Comparison of ENCODE assay signal across 8 mouse cellular contexts in genomic region chr3:104817481-104817990, GRCm38 (mm10). TPM values are rescaled to one million over a fixed set of nuclear protein-coding genes. Genes with fewer than 3 reads are reported as not detected.
DNase-seq lines count a peak whose midpoint lies in the region; ATAC-seq lines count a peak whose summit lies in the region.

No protein-coding gene starts in this region.

- peak; percentile 76 for ATAC-seq in erythroblast, adult 5-6 weeks (replicated peaks; ENCODE audit: low FRiP score, poor library complexity, severe bottlenecking)
- peak; percentile 55 for ATAC-seq in heart, embryonic 14.5 days (ENCODE audit: insufficient number of reproducible peaks, insufficient read depth, low FRiP score, low read depth)
- peak; percentile 85 for ATAC-seq in neural tube, embryonic 13.5 days (ENCODE audit: low read depth)

- DNase-seq in A20 (ENCODE audit: low read depth, low spot score) = peak; percentile 62
- peak; percentile 81 for DNase-seq in adrenal gland, postnatal 14 days
- DNase-seq in kidney, postnatal 10 days = peak; percentile 82
- peak; percentile 46 to 55 for DNase-seq in lung, adult 18-20 months
- DNase-seq in testis, postnatal 10 days (ENCODE audit: low spot score) = peak; percentile 85

- peak overlapping the region; percentile 78 for H3K4me2 ChIP-seq in heart, embryonic 14.5 days (ENCODE audit: low read length)
- H3K4me2 ChIP-seq in neural tube, embryonic 13.5 days = peak overlapping the region; percentile 98

- peaks cover 5 to 40% of the 10 kb centered on the region in 2 experiments for H3K4me1 ChIP-seq in heart, embryonic 14.5 days (ENCODE audit: control insufficient read depth in 2 of 2, insufficient read depth in 2 of 2, low read length in 2 of 2)
- H3K4me1 ChIP-seq in neural tube, embryonic 13.5 days (replicated peaks) = peaks cover 15% of the 10 kb centered on the region

- peak overlapping the region; percentile 87 to 96 for H3K27ac ChIP-seq in heart, embryonic 14.5 days (replicated peaks in 1 of 2; ENCODE audit: control insufficient read depth in 1 of 2, insufficient read depth in 1 of 2, low read depth in 2 of 2, low read length in 2 of 2)
- peak overlapping the region; percentile 73 for H3K27ac ChIP-seq in neural tube, embryonic 13.5 days (replicated peaks)

- H3K27me3 ChIP-seq in heart, embryonic 14.5 days (ENCODE audit: control insufficient read depth, insufficient read depth, low read length) = no peaks in the 10 kb centered on the region
- H3K27me3 ChIP-seq in neural tube, embryonic 13.5 days = no peaks in the 10 kb centered on the region

- peak overlapping the region; percentile 97 for H3K9ac ChIP-seq in heart, embryonic 14.5 days (ENCODE audit: low read length)
- H3K9ac ChIP-seq in neural tube, embryonic 13.5 days = peak overlapping the region; percentile 83

- WGBS in heart, embryonic 14.5 days = under 1% methylated on average over 45 of the region's 46 CpGs
- WGBS in neural tube, embryonic 13.5 days = 1% methylated on average over 46 of the region's 46 CpGs

- H3K4me3 ChIP-seq in heart, embryonic 14.5 days (ENCODE audit: control insufficient read depth in 1 of 2, insufficient read depth in 1 of 2, low read depth in 1 of 2, low read length in 2 of 2) = peak overlapping the region; percentile 68 to 94
- peak overlapping the region; percentile 73 for H3K4me3 ChIP-seq in neural tube, embryonic 13.5 days

- H3K9me3 ChIP-seq in heart, embryonic 14.5 days (ENCODE audit: control insufficient read depth, low read length) = no peaks in the 10 kb centered on the region
- no peaks in the 10 kb centered on the region for H3K9me3 ChIP-seq in neural tube, embryonic 13.5 days

- H3K36me3 ChIP-seq in heart, embryonic 14.5 days (ENCODE audit: control insufficient read depth, insufficient read depth, low read length) = peaks cover 13% of the 10 kb centered on the region
- peaks cover 19% of the 10 kb centered on the region for H3K36me3 ChIP-seq in neural tube, embryonic 13.5 days

RNA-seq across cellular contexts. Expression of gene Mov10, which starts 0.8 kb away (rescaled TPM):
- 17.8 and 18.4 TPM in 2 replicates for total RNA-seq in adrenal gland, postnatal 14 days (2021)
- 1.7 and 5.4 TPM in 2 replicates for total RNA-seq in erythroblast, adult 5-6 weeks (2015; ENCODE audit: low replicate concordance)
- total RNA-seq in erythroblast, adult 5-6 weeks (2017; ENCODE audit: low replicate concordance) = 2.4 TPM in 1 of 2 replicates, not detected in the other
- 20.9 and 22.1 TPM in 2 replicates for polyA plus RNA-seq in heart, embryonic 14.5 days (2014; fragmentation: Nextera tagmentation; extraction: Ambion mirVana)
- polyA plus RNA-seq in neural tube, embryonic 13.5 days (2015; fragmentation: Nextera tagmentation; extraction: Ambion mirVana) = 13.4 and 13.8 TPM in 2 replicates

RNA-seq across cellular contexts. Expression of gene Rhoc, which starts 29.4 kb away (rescaled TPM):
- total RNA-seq in adrenal gland, postnatal 14 days (2021) = 136 and 141 TPM in 2 replicates
- not detected in 2 replicates for total RNA-seq in erythroblast, adult 5-6 weeks (2015; ENCODE audit: low replicate concordance)
- 1.3 and 2.4 TPM in 2 replicates for total RNA-seq in erythroblast, adult 5-6 weeks (2017; ENCODE audit: low replicate concordance)
- polyA plus RNA-seq in heart, embryonic 14.5 days (2014; fragmentation: Nextera tagmentation; extraction: Ambion mirVana) = 178 and 202 TPM in 2 replicates
- 82.9 and 83.0 TPM in 2 replicates for polyA plus RNA-seq in neural tube, embryonic 13.5 days (2015; fragmentation: Nextera tagmentation; extraction: Ambion mirVana)

RNA-seq across cellular contexts. Expression of gene Fam19a3, which starts 35.9 kb away (rescaled TPM):
- 0.90 and 1.9 TPM in 2 replicates for total RNA-seq in adrenal gland, postnatal 14 days (2021)
- total RNA-seq in erythroblast, adult 5-6 weeks (2015; ENCODE audit: low replicate concordance) = not detected in 2 replicates
- not detected in 2 replicates for total RNA-seq in erythroblast, adult 5-6 weeks (2017; ENCODE audit: low replicate concordance)
- polyA plus RNA-seq in heart, embryonic 14.5 days (2014; fragmentation: Nextera tagmentation; extraction: Ambion mirVana) = 1.0 and 1.9 TPM in 2 replicates
- polyA plus RNA-seq in neural tube, embryonic 13.5 days (2015; fragmentation: Nextera tagmentation; extraction: Ambion mirVana) = not detected in 2 replicates

RNA-seq across cellular contexts. Expression of gene Ppm1j, which starts 36.7 kb away (rescaled TPM):
- 5.7 and 10.0 TPM in 2 replicates for total RNA-seq in adrenal gland, postnatal 14 days (2021)
- total RNA-seq in erythroblast, adult 5-6 weeks (2015; ENCODE audit: low replicate concordance) = not detected in 2 replicates
- not detected in 2 replicates for total RNA-seq in erythroblast, adult 5-6 weeks (2017; ENCODE audit: low replicate concordance)
- 33.0 and 33.2 TPM in 2 replicates for polyA plus RNA-seq in heart, embryonic 14.5 days (2014; fragmentation: Nextera tagmentation; extraction: Ambion mirVana)
- 1.5 and 1.9 TPM in 2 replicates for polyA plus RNA-seq in neural tube, embryonic 13.5 days (2015; fragmentation: Nextera tagmentation; extraction: Ambion mirVana)

RNA-seq across cellular contexts. Expression of gene St7l, which starts 46.3 kb away (rescaled TPM):
- total RNA-seq in adrenal gland, postnatal 14 days (2021) = 38.6 and 42.0 TPM in 2 replicates
- total RNA-seq in erythroblast, adult 5-6 weeks (2015; ENCODE audit: low replicate concordance) = 6.1 and 21.1 TPM in 2 replicates
- total RNA-seq in erythroblast, adult 5-6 weeks (2017; ENCODE audit: low replicate concordance) = 7.2 and 16.6 TPM in 2 replicates
- polyA plus RNA-seq in heart, embryonic 14.5 days (2014; fragmentation: Nextera tagmentation; extraction: Ambion mirVana) = 24.1 and 28.6 TPM in 2 replicates
- polyA plus RNA-seq in neural tube, embryonic 13.5 days (2015; fragmentation: Nextera tagmentation; extraction: Ambion mirVana) = 40.4 and 47.0 TPM in 2 replicates

Comparison
In these comparisons a context has a peak if more than half of its experiments do, and no peak if none do; other contexts are left out.
1. Peak in every context shown above with its lines: DNase-seq, ATAC-seq, H3K4me3 ChIP-seq and H3K27ac ChIP-seq.
2. RNA of gene Rhoc, which starts 29.4 kb away (total RNA-seq): 136 to 141 TPM in adrenal gland, postnatal 14 days; 1.3 to 2.4 TPM in erythroblast, adult 5-6 weeks; every median in the first group is over 10 times any median in the second.